Mouse (Mus musculus): ENCODE results near the gene Agl. TPM values are rescaled to one million over a fixed set of nuclear protein-coding genes. Genes with fewer than 3 reads are reported as not detected.
A peak's percentile ranks its signal among the peaks of the same experiment; 100 is the strongest.

Agl gene
- polyA plus RNA-seq, 1 experiment from 2014 or later: 8.9 TPM

GRCm38 (mm10) chr3:116809221-116809620 is 1.3 kb upstream of the Agl start:
- H3K4me3 ChIP-seq (ENCODE audit: low read depth, low read length): no peak overlapping the region
- H3K4me2 ChIP-seq (replicated peaks; ENCODE audit: low read depth): no peak overlapping the region
- 95% methylated on average over 6 of the region's 6 CpGs for WGBS
- H3K36me3 ChIP-seq (ENCODE audit: control insufficient read depth, insufficient read depth, low read length): no peaks in the 10 kb centered on the region
- no peak overlapping the region for H3K9ac ChIP-seq (ENCODE audit: low read length)
- ATAC-seq (ENCODE audit: low FRiP score, low TSS enrichment): no peak
- no peaks in the 10 kb centered on the region for H3K4me1 ChIP-seq (replicated peaks; ENCODE audit: control insufficient read depth, insufficient read depth)
- H3K9me3 ChIP-seq (ENCODE audit: control insufficient read depth, low read length): no peaks in the 10 kb centered on the region
- no peaks in the 10 kb centered on the region for H3K27me3 ChIP-seq (ENCODE audit: control insufficient read depth, insufficient read depth, low read length)
- no peak for DNase-seq (ENCODE audit: low spot score)
- TF ChIP-seq EP300 (optimal IDR thresholded peaks at IDR 0.05) (no peak), CTCF (IDR thresholded peaks at IDR 0.05; ENCODE audit: low read depth) (no peak)
- no peak overlapping the region for H3K27ac ChIP-seq (replicated peaks)

GRCm38 (mm10) chr3:116808507-116809217 is 696 bp upstream of the Agl start:
- Histone ChIP-seq H3K36me3 (ENCODE audit: control insufficient read depth, insufficient read depth, low read length) (no peaks in the 10 kb centered on the region), H3K27ac (replicated peaks) (peak overlapping the region; percentile 90), H3K27me3 (ENCODE audit: control insufficient read depth, insufficient read depth, low read length) (no peaks in the 10 kb centered on the region), H3K9me3 (ENCODE audit: control insufficient read depth, low read length) (no peaks in the 10 kb centered on the region), H3K4me3 (ENCODE audit: low read depth, low read length) (peak overlapping the region; percentile 81), H3K4me2 (replicated peaks; ENCODE audit: low read depth) (peak overlapping the region; percentile 72), H3K4me1 (replicated peaks; ENCODE audit: control insufficient read depth, insufficient read depth) (no peaks in the 10 kb centered on the region), H3K9ac (ENCODE audit: low read length) (peak overlapping the region; percentile 74)
- DNase-seq (ENCODE audit: low spot score): peak; percentile 48
- 56% methylated on average over 10 of the region's 10 CpGs for WGBS
- ATAC-seq (ENCODE audit: low FRiP score, low TSS enrichment): peak; percentile 60
- TF ChIP-seq EP300 (optimal IDR thresholded peaks at IDR 0.05) (peak; percentile 37), CTCF (IDR thresholded peaks at IDR 0.05; ENCODE audit: low read depth) (no peak)

- no peaks in the 10 kb centered on the region for H3K36me3 ChIP-seq (ENCODE audit: control insufficient read depth, insufficient read depth, low read length)
- no peak overlapping the region for H3K4me2 ChIP-seq (replicated peaks; ENCODE audit: low read depth)
- TF ChIP-seq EP300 (optimal IDR thresholded peaks at IDR 0.05) (no peak), CTCF (IDR thresholded peaks at IDR 0.05; ENCODE audit: low read depth) (no peak)
- no peaks in the 10 kb centered on the region for H3K9me3 ChIP-seq (ENCODE audit: control insufficient read depth, low read length)
- H3K4me1 ChIP-seq (replicated peaks; ENCODE audit: control insufficient read depth, insufficient read depth): no peaks in the 10 kb centered on the region
- H3K27ac ChIP-seq (replicated peaks): no peak overlapping the region
- no peaks in the 10 kb centered on the region for H3K27me3 ChIP-seq (ENCODE audit: control insufficient read depth, insufficient read depth, low read length)
- H3K4me3 ChIP-seq (ENCODE audit: low read depth, low read length): no peak overlapping the region
- ATAC-seq (ENCODE audit: low FRiP score, low TSS enrichment) (no peak), DNase-seq (ENCODE audit: low spot score) (no peak)
- no peak overlapping the region for H3K9ac ChIP-seq (ENCODE audit: low read length)
- 81% methylated on average over 3 of the region's 3 CpGs for WGBS
These were observed 2.1 kb downstream of the Agl start for GRCm38 (mm10) chr3:116805866-116806265.

- DNase-seq (ENCODE audit: low spot score): no peak
- no peak for TF ChIP-seq EP300 (optimal IDR thresholded peaks at IDR 0.05)
- TF ChIP-seq CTCF (IDR thresholded peaks at IDR 0.05; ENCODE audit: low read depth): no peak
- Histone ChIP-seq H3K9ac (ENCODE audit: low read length) (no peak overlapping the region), H3K27ac (replicated peaks) (no peak overlapping the region), H3K9me3 (ENCODE audit: control insufficient read depth, low read length) (no peaks in the 10 kb centered on the region), H3K4me2 (replicated peaks; ENCODE audit: low read depth) (0 out of 2 replicates have a peak overlapping the region, but pooled peaks have one; percentile 8), H3K27me3 (ENCODE audit: control insufficient read depth, insufficient read depth, low read length) (no peaks in the 10 kb centered on the region), H3K4me1 (replicated peaks; ENCODE audit: control insufficient read depth, insufficient read depth) (no peaks in the 10 kb centered on the region), H3K4me3 (ENCODE audit: low read depth, low read length) (no peak overlapping the region), H3K36me3 (ENCODE audit: control insufficient read depth, insufficient read depth, low read length) (no peaks in the 10 kb centered on the region)
- no peak for ATAC-seq (ENCODE audit: low FRiP score, low TSS enrichment)
- 51% methylated on average over 6 of the region's 6 CpGs for WGBS
These were observed 3.1 kb downstream of the Agl start for GRCm38 (mm10) chr3:116804746-116805285.

GRCm38 (mm10) chr3:116801755-116802154 is 6.2 kb downstream of the Agl start:
- Histone ChIP-seq H3K27ac (replicated peaks) (no peak overlapping the region), H3K9ac (ENCODE audit: low read length) (no peak overlapping the region), H3K36me3 (ENCODE audit: control insufficient read depth, insufficient read depth, low read length) (peaks cover 2% of the 10 kb centered on the region; the same call in 1 of the 2 replicates), H3K9me3 (ENCODE audit: control insufficient read depth, low read length) (no peaks in the 10 kb centered on the region), H3K27me3 (ENCODE audit: control insufficient read depth, insufficient read depth, low read length) (no peaks in the 10 kb centered on the region), H3K4me1 (replicated peaks; ENCODE audit: control insufficient read depth, insufficient read depth) (no peaks in the 10 kb centered on the region), H3K4me2 (replicated peaks; ENCODE audit: low read depth) (no peak overlapping the region), H3K4me3 (ENCODE audit: low read depth, low read length) (no peak overlapping the region)
- TF ChIP-seq CTCF (IDR thresholded peaks at IDR 0.05; ENCODE audit: low read depth): no peak
- TF ChIP-seq EP300 (optimal IDR thresholded peaks at IDR 0.05): no peak
- 39% methylated on average over 8 of the region's 8 CpGs for WGBS
- ATAC-seq (ENCODE audit: low FRiP score, low TSS enrichment) (no peak), DNase-seq (ENCODE audit: low spot score) (no peak)

- Histone ChIP-seq H3K27ac (replicated peaks) (no peak overlapping the region), H3K27me3 (ENCODE audit: control insufficient read depth, insufficient read depth, low read length) (no peaks in the 10 kb centered on the region), H3K4me3 (ENCODE audit: low read depth, low read length) (no peak overlapping the region), H3K36me3 (ENCODE audit: control insufficient read depth, insufficient read depth, low read length) (peaks cover 2% of the 10 kb centered on the region; the same call in 1 of the 2 replicates), H3K9ac (ENCODE audit: low read length) (no peak overlapping the region), H3K4me2 (replicated peaks; ENCODE audit: low read depth) (no peak overlapping the region), H3K4me1 (replicated peaks; ENCODE audit: control insufficient read depth, insufficient read depth) (no peaks in the 10 kb centered on the region), H3K9me3 (ENCODE audit: control insufficient read depth, low read length) (no peaks in the 10 kb centered on the region)
- DNase-seq (ENCODE audit: low spot score): no peak
- 59% methylated on average over 4 of the region's 4 CpGs for WGBS
- no peak for TF ChIP-seq CTCF (IDR thresholded peaks at IDR 0.05; ENCODE audit: low read depth)
- TF ChIP-seq EP300 (optimal IDR thresholded peaks at IDR 0.05): no peak
- no peak for ATAC-seq (ENCODE audit: low FRiP score, low TSS enrichment)
These were observed 9.0 kb downstream of the Agl start for GRCm38 (mm10) chr3:116798821-116799510.

Data from stomach, postnatal 0 days (tissue).